ENCODE assay signal across 21 mouse cellular contexts in the genomic region with DNA sequence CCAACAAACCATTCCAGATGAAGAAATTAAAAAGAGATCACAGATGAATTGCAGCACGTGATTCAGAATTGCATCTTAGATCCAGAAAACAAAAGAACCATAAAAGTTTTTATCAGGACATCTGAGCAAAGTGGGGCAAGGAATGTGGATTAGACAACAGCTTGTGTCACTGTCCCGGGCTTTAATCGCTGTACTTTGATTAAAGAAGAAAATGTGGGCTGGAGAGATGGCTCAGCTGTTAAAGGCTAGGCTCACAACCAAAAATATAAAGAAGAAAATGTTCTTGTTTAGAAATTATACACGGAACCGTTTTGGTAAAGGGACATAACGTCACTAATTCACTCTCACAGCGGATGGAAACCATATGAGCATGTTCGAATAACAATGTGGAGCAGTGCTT. TPM values are rescaled to one million over a fixed set of nuclear protein-coding genes. Genes with fewer than 3 reads are reported as not detected.
DNase-seq lines count a peak whose midpoint lies in the region; ATAC-seq and TF ChIP-seq lines count a peak whose summit lies in the region.
"Had no signal": no experiment of that assay in that cellular context is flagged by ENCODE, and none has a peak within 500 bp of the region (broad histone marks: within the 10 kb centered on the region; RNA-seq: fewer than 3 reads in every experiment).

No protein-coding gene starts in this region.

- H3K36me3 ChIP-seq in lung, postnatal 0 days (ENCODE audit: insufficient read depth, low read length): no peaks in the 10 kb centered on the region
- H3K36me3 ChIP-seq: G1E had no signal

- no peaks in the 10 kb centered on the region for H3K4me1 ChIP-seq in lung, postnatal 0 days (ENCODE audit: insufficient read depth, low read depth, low read length)

- no peak overlapping the region for H3K9ac ChIP-seq in lung, postnatal 0 days (replicated peaks; ENCODE audit: low read depth)

- 61% methylated on average over 8 of the region's 8 CpGs for whole genome bisulfite sequencing in lung, postnatal 0 days

- no peak overlapping the region for H3K27ac ChIP-seq in lung, postnatal 0 days (ENCODE audit: low read length)

- intact Hi-C loops in heart, postnatal 25 days (cut with DNase I): no loop called here

- TF ChIP-seq CTCF in lung, postnatal 0 days (IDR thresholded peaks at IDR 0.05): no peak

- no peaks in the 10 kb centered on the region for H3K9me3 ChIP-seq in lung, postnatal 0 days (ENCODE audit: low read length)
- H3K9me3 ChIP-seq: G1E had no signal

- TF ChIP-seq EP300 in lung, postnatal 0 days (IDR thresholded peaks at IDR 0.05): peak; percentile 24; the same call in 1 of the 2 replicates

- peak; percentile 21 for DNase-seq in heart, adult 11 months
- no peak for DNase-seq in heart, postnatal 25 days (ENCODE audit: low spot score)
- peak; percentile 4 for DNase-seq in layer of hippocampus, adult 9-11 months
- no peak for DNase-seq in layer of hippocampus, postnatal 36 days
- DNase-seq in lung, postnatal 0 days (ENCODE audit: low spot score): peak; percentile 60
- DNase-seq in lung, postnatal 14 days: no peak
- DNase-seq: adrenal gland, adult 2 months; adrenal gland, adult 8-10 months; adrenal gland, postnatal 10 days; adrenal gland, postnatal 14 days; adrenal gland, postnatal 25 days; adrenal gland, postnatal 36 days; B cell, adult 2 months; cerebellum, adult 11 months; cerebellum, adult 11-12 months; cerebellum, adult 18-20 months had no signal

- H3K27me3 ChIP-seq in lung, postnatal 0 days (replicated peaks; ENCODE audit: insufficient read depth, low read length): no peaks in the 10 kb centered on the region
- H3K27me3 ChIP-seq: CH12.LX had no signal

- H3K4me3 ChIP-seq in lung, postnatal 0 days (ENCODE audit: low read depth, low read length): no peak overlapping the region

- ATAC-seq in lung, postnatal 0 days: peak; percentile 65
- ATAC-seq: activated CD4-positive, CD25-positive, alpha-beta regulatory T cell, adult 4 months; CD4-positive, CD25-positive, alpha-beta regulatory T cell, adult 4 months; Patski had no signal

- no peak overlapping the region for H3K4me2 ChIP-seq in lung, postnatal 0 days (replicated peaks; ENCODE audit: low read depth, low read length)

RNA-seq across cellular contexts. Expression of gene Sms, which starts 7.9 kb away (rescaled TPM):
- 10 to 100 TPM; 27.8 to 39.6 TPM for total RNA-seq in heart, postnatal 25 days (2021)
- 100 to 1,000 TPM; 105 to 106 TPM for total RNA-seq in layer of hippocampus, postnatal 36 days (2021)
- 52.8 and 55.8 TPM in 2 replicates for polyA plus RNA-seq in lung, postnatal 0 days (2015; fragmentation: Nextera tagmentation; extraction: Ambion mirVana)

Comparison
In these comparisons a context has a peak if more than half of its experiments do, and no peak if none do; other contexts are left out.
1. DNase-seq: peak in heart, adult 11 months (single experiment), layer of hippocampus, adult 9-11 months (single experiment) and lung, postnatal 0 days (single experiment); none in heart, postnatal 25 days (single experiment), layer of hippocampus, postnatal 36 days (0 of 2) and lung, postnatal 14 days (single experiment).